Mouse (Mus musculus): ENCODE data around the gene Peli2. TPM values are rescaled to one million over a fixed set of nuclear protein-coding genes. Genes with fewer than 3 reads are reported as not detected.
A peak's percentile ranks its signal among the peaks of the same experiment; 100 is the strongest.
"Not testable (repeated sequence)": the region's sequence is repeated elsewhere in the genome, so short reads cannot be mapped to it uniquely, and the experiment has no call there.

Gene Peli2
- polyA plus RNA-seq (2015; fragmentation: Nextera tagmentation; extraction: Ambion mirVana) = 6.9 and 8.1 TPM in 2 replicates

- Histone ChIP-seq H3K4me1 (peaks cover 41% of the 10 kb centered on the region), H3K4me3 (peak within 1 kb of the TSS; percentile 72), H3K9ac (peak within 1 kb of the TSS; percentile 77), H3K9me3 (no peaks in the 10 kb centered on the region), H3K4me2 (peak within 1 kb of the TSS; percentile 82), H3K27ac (peak within 1 kb of the TSS; percentile 83), H3K27me3 (no peaks in the 10 kb centered on the region), H3K36me3 (no peaks in the 10 kb centered on the region)
- peak; percentile 74 for ATAC-seq (ENCODE audit: insufficient number of reproducible peaks, low FRiP score, low TSS enrichment, low read depth)
- under 1% methylated on average over 95 of the region's 117 CpGs for WGBS
Measured at GRCm38 (mm10) chr14:48120752-48121528, at the start of gene Peli2. Peli2 (plus strand) TSS chr14:48120823.

- ATAC-seq (ENCODE audit: insufficient number of reproducible peaks, low FRiP score, low TSS enrichment, low read depth) = no peak
- Histone ChIP-seq H3K4me2 (no peak overlapping the region), H3K4me3 (no peak overlapping the region), H3K27ac (no peak overlapping the region), H3K27me3 (no peaks in the 10 kb centered on the region), H3K4me1 (no peaks in the 10 kb centered on the region), H3K9me3 (no peaks in the 10 kb centered on the region), H3K36me3 (no peaks in the 10 kb centered on the region), H3K9ac (no peak overlapping the region)
- WGBS = 87% methylated on average over 4 of the region's 4 CpGs
Measured at GRCm38 (mm10) chr14:48072104-48072503, 48.5 kb upstream of the Peli2 start.

DNA sequence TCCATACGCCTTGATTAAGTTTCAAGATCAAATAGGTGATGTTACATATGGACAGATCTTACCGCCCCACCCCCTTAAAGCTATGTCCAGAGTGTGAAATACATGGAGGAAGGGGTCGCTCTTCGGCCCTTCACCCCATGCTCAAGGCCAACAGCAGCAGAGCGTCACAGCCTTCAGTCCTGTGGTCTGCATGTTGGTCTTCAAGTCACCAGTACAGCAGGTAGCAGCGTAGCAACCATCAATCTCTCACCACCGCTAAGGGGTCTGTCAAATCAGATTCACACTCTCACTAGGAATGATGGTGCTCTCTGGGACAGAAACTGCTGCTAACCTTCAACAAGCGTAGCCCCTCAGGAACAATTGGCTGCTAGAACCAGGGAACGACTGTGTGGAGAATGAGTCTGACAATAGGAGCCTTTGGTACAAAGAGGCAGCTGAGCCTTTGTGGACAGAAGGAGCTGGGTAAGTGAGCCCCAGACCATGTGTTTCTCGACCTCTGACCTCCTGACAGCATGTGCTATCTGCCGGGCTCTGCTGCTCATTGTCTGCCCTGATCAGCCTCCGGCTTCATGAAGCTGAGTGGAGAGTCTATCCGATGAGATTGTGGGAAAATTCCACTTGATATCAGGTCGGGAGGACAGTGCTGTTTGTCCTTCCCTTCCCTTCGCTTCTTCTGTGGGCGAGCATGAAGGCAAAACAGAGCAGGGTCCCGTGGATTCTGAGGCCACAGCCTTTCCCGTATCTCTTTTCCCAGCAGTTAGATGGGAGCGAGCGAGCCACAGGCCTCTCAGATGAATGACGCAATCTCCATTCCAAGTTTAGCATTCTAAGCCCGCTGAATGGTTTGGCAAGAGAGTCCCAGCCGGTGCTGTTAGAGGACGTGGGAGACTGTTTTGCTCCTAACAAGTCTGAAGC, 47.1 kb upstream of the Peli2 start:
- no peaks in the 10 kb centered on the region for H3K27me3 ChIP-seq

DNA sequence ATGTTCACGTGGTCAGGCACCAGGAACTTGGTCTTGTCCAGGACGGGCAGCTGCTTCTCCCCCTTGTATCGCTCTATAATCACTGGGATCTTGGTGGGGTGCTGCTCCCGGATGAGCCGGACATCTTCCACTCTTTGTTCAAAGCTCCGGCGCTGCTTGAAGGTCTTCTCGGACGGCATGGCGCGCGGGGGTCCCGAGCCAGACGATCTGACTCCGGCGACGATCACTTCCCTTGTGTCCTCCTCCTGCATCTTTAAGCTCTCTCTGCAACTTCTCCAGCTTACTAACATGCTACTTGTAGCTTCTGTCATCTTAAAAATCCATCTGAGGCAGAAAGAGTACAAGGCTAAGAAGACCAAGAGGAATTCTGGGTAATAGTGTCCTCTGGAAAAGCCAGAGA, 41.0 kb upstream of the Peli2 start:
- 92% methylated on average over 17 of the region's 17 CpGs for WGBS
- H3K36me3 ChIP-seq; H3K27me3 ChIP-seq; H3K9me3 ChIP-seq; H3K9ac ChIP-seq; H3K27ac ChIP-seq; H3K4me3 ChIP-seq; H3K4me2 ChIP-seq; ATAC-seq (ENCODE audit: insufficient number of reproducible peaks, low FRiP score, low TSS enrichment, low read depth): not testable (repeated sequence)
- H3K4me1 ChIP-seq = peaks cover 13% of the 10 kb centered on the region

More for the DNA sequence above, 47.1 kb upstream of the Peli2 start:
- Histone ChIP-seq H3K9ac (no peak overlapping the region), H3K36me3 (no peaks in the 10 kb centered on the region), H3K9me3 (no peaks in the 10 kb centered on the region), H3K4me1 (no peaks in the 10 kb centered on the region), H3K4me3 (no peak overlapping the region), H3K4me2 (no peak overlapping the region), H3K27ac (no peak overlapping the region)
- no peak for ATAC-seq (ENCODE audit: insufficient number of reproducible peaks, low FRiP score, low TSS enrichment, low read depth)
- 61% methylated on average over 24 of the region's 24 CpGs for WGBS

- Histone ChIP-seq H3K27me3 (no peaks in the 10 kb centered on the region), H3K9ac (no peak overlapping the region), H3K27ac (peak overlapping the region; percentile 43; the same call in 1 of the 2 replicates), H3K4me3 (no peak overlapping the region), H3K9me3 (no peaks in the 10 kb centered on the region), H3K36me3 (no peaks in the 10 kb centered on the region), H3K4me2 (0 out of 2 replicates have a peak overlapping the region, but pooled peaks have one; percentile 15), H3K4me1 (peaks cover 14% of the 10 kb centered on the region)
- 0 out of 2 replicates have a peak, but pooled peaks have one; percentile 30 for ATAC-seq (ENCODE audit: insufficient number of reproducible peaks, low FRiP score, low TSS enrichment, low read depth)
- 17% methylated on average over 14 of the region's 14 CpGs for WGBS
Measured at GRCm38 (mm10) chr14:48083836-48084812, 36.5 kb upstream of the Peli2 start.

DNA sequence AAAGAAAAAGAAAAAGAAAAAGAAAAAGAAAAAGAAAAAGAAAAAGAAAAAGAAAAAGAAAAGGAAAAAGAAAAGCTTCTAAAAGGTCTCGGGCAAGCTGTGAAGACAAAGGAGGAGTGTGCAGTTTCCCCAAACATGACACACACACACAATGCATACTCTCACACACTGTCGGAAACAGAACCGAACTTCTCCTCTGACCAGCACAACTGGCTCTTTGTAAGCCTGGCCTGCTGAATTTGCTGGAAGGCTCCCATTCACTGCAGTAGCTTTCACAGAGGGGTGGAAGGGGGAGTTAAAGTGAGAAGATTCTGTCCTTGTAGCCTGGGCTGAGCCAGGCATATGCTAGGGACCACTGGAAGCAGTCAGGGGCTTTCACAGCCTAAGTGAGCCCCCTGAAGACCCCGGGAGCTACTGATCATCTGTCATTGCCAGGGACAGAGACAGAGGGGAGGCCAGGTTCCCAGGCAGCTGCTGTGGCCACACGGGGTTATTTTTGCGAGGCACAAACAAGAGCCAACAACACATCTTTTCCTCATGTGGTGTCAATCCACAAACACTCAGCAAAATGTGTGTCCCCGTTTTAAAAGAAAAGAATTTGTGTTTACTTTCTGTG, 33.8 kb upstream of the Peli2 start:
- H3K4me3 ChIP-seq = no peak overlapping the region
- ATAC-seq (ENCODE audit: insufficient number of reproducible peaks, low FRiP score, low TSS enrichment, low read depth) = no peak
- no peak overlapping the region for H3K27ac ChIP-seq
- 46% methylated on average over 7 of the region's 7 CpGs for WGBS
- no peak overlapping the region for H3K9ac ChIP-seq
- H3K27me3 ChIP-seq = no peaks in the 10 kb centered on the region
- peaks cover 14% of the 10 kb centered on the region for H3K4me1 ChIP-seq
- H3K9me3 ChIP-seq = no peaks in the 10 kb centered on the region
- H3K36me3 ChIP-seq = no peaks in the 10 kb centered on the region
- H3K4me2 ChIP-seq = no peak overlapping the region

- Histone ChIP-seq H3K27me3 (no peaks in the 10 kb centered on the region), H3K36me3 (no peaks in the 10 kb centered on the region), H3K4me3 (no peak overlapping the region), H3K9me3 (no peaks in the 10 kb centered on the region), H3K4me2 (no peak overlapping the region), H3K9ac (no peak overlapping the region), H3K4me1 (peaks cover 14% of the 10 kb centered on the region), H3K27ac (no peak overlapping the region)
- WGBS = 62% methylated on average over 8 of the region's 8 CpGs
- ATAC-seq (ENCODE audit: insufficient number of reproducible peaks, low FRiP score, low TSS enrichment, low read depth) = no peak
Measured at GRCm38 (mm10) chr14:48087298-48087830, 33.3 kb upstream of the Peli2 start.

GRCm38 (mm10) chr14:48090465-48090864, 30.2 kb upstream of the Peli2 start:
- Histone ChIP-seq H3K4me1 (no peaks in the 10 kb centered on the region), H3K9me3 (no peaks in the 10 kb centered on the region), H3K27ac (no peak overlapping the region), H3K27me3 (no peaks in the 10 kb centered on the region), H3K4me2 (no peak overlapping the region), H3K9ac (no peak overlapping the region), H3K4me3 (no peak overlapping the region), H3K36me3 (no peaks in the 10 kb centered on the region)
- no peak for ATAC-seq (ENCODE audit: insufficient number of reproducible peaks, low FRiP score, low TSS enrichment, low read depth)
- WGBS = 57% methylated on average over 4 of the region's 4 CpGs

GRCm38 (mm10) chr14:48091160-48091559, 29.5 kb upstream of the Peli2 start:
- Histone ChIP-seq H3K4me3 (no peak overlapping the region), H3K9ac (no peak overlapping the region), H3K9me3 (no peaks in the 10 kb centered on the region), H3K4me1 (no peaks in the 10 kb centered on the region), H3K4me2 (no peak overlapping the region), H3K36me3 (no peaks in the 10 kb centered on the region), H3K27ac (no peak overlapping the region), H3K27me3 (no peaks in the 10 kb centered on the region)
- no peak for ATAC-seq (ENCODE audit: insufficient number of reproducible peaks, low FRiP score, low TSS enrichment, low read depth)
- 72% methylated on average over 8 of the region's 8 CpGs for WGBS

GRCm38 (mm10) chr14:48098253-48098652, 22.4 kb upstream of the Peli2 start:
- Histone ChIP-seq H3K9me3 (no peaks in the 10 kb centered on the region), H3K27ac (no peak overlapping the region), H3K4me2 (no peak overlapping the region), H3K27me3 (no peaks in the 10 kb centered on the region), H3K4me1 (no peaks in the 10 kb centered on the region), H3K9ac (no peak overlapping the region), H3K4me3 (no peak overlapping the region), H3K36me3 (no peaks in the 10 kb centered on the region)
- WGBS = 57% methylated on average over 6 of the region's 6 CpGs
- no peak for ATAC-seq (ENCODE audit: insufficient number of reproducible peaks, low FRiP score, low TSS enrichment, low read depth)

DNA sequence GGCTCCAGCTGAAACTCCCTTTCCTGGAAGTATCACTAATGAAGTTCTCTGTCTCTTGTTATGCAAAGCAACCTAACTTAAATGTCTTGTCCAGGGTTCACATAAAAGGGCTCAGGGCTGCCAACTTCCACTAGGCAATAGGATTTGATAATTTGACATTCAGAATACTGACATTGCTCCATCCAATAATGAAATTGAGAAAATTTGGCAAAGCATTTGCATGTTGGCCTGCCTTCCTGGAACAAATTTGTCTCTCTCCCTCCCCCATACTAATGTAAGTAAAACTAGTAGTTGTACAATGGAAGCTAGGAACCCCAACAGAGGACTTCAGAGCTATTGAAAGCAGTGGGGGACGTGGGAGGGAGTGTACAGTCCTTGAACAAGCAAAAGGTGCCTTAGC, 21.3 kb upstream of the Peli2 start:
- Histone ChIP-seq H3K9me3 (no peaks in the 10 kb centered on the region), H3K27ac (no peak overlapping the region), H3K36me3 (no peaks in the 10 kb centered on the region), H3K27me3 (no peaks in the 10 kb centered on the region), H3K9ac (no peak overlapping the region), H3K4me3 (no peak overlapping the region), H3K4me1 (no peaks in the 10 kb centered on the region), H3K4me2 (no peak overlapping the region)
- ATAC-seq (ENCODE audit: insufficient number of reproducible peaks, low FRiP score, low TSS enrichment, low read depth) = no peak
- 63% methylated on average over 1 of the region's 1 CpGs for WGBS
